Mouse (Mus musculus) CD4-positive, CD25-positive, alpha-beta regulatory T cell, adult 9 weeks (primary cell): ENCODE results near the gene Gm20773. TPM values are rescaled to one million over a fixed set of nuclear protein-coding genes. Genes with fewer than 3 reads are reported as not detected.

ENCODE experiments used
- polyA plus RNA-seq: library from polyadenylated mRNA; unstranded; fragments of 100-300 nt; shearing (Covaris generic); gene quantifications from one replicate; pipeline ENCODE4 v1.2.1, GENCODE M21; 2017

The Gm20773 gene
- polyA plus RNA-seq, result not detected

DNA sequence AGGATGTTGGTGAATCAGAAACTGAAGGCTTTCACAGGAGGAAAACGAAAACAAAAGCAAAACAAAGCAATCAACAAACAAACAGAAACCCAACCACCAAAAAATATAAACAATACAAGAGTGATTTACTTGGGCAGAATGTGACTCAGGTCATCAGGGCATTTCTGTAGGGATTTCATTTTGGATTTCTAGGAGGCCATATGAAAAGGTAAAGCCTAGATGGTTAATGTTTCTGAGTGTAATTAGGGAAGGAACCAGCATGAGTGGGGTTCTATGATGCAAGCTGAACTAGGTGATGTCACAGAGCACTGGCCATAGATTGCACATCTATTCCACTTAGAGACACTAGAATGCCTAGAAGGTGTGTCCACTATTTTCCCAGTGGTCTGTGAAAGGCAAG is at the start of gene Gm20773:
TSS of gene Gm20773 (plus strand) at position 301 of the 400 bp plus-strand sequence.

GRCm38 (mm10) chrY:13465479-13465878 is 28.3 kb upstream of the Gm20773 start, which contains the start of gene Gm21866:
Gene Gm21866, minus strand, starts transcription at chrY:13465579.

Other genes with a start within 250 kb of the Gm20773 start
- not detected for gene Gm21440, start 241.6 kb upstream of the Gm20773 start, polyA plus RNA-seq
- gene Gm21454, start 241.6 kb upstream of the Gm20773 start, polyA plus RNA-seq, result not detected
- not detected for gene Gm21725, start 145.0 kb upstream of the Gm20773 start, polyA plus RNA-seq
- not detected for gene Gm21866, start 28.4 kb upstream of the Gm20773 start, polyA plus RNA-seq